Mouse (Mus musculus) kidney, embryonic 16.5 days (tissue): ENCODE data around the gene Olfr70. TPM values are rescaled to one million over a fixed set of nuclear protein-coding genes. Genes with fewer than 3 reads are reported as not detected.

ENCODE experiments used
- ATAC-seq: fragments of 200-750 bp; cut with Nextera tagmentation; 2 replicates; pipeline ENCODE4 v1.8.0; 2017; ENCODE audit warnings: moderate TSS enrichment; ENCODE audit not compliant: low FRiP score, low TSS enrichment
- H3K27ac ChIP-seq: fragments of 300-500 bp; sonication (generic); 2 replicates; pipeline ENCODE4 v1.5.1; 2014; ENCODE audit warnings: low read length
- H3K27me3 ChIP-seq: fragments of 300-500 bp; sonication (generic); 2 replicates; pipeline ENCODE4 v1.6.1; 2014; ENCODE audit warnings: low read length, control low read depth, mixed read lengths; ENCODE audit not compliant: insufficient read depth
- H3K36me3 ChIP-seq: fragments of 300-500 bp; sonication (generic); 2 replicates; pipeline ENCODE4 v1.6.1; 2014; ENCODE audit warnings: low read length, control low read depth, mixed read lengths; ENCODE audit not compliant: insufficient read depth
- H3K4me1 ChIP-seq: fragments of 300-500 bp; sonication (generic); 2 replicates; pipeline ENCODE4 v1.6.1; 2014; ENCODE audit warnings: low read length, control low read depth, mixed read lengths; ENCODE audit not compliant: insufficient read depth
- H3K4me2 ChIP-seq: fragments of 300-500 bp; sonication (generic); replicated peaks from 2 replicates; pipeline ENCODE4 v1.6.1; 2014; ENCODE audit warnings: low read depth, low read length
- H3K4me3 ChIP-seq: fragments of 300-500 bp; sonication (generic); 2 replicates; pipeline ENCODE4 v1.5.1; 2014; ENCODE audit warnings: mild to moderate bottlenecking, low read length
- H3K9ac ChIP-seq: fragments of 300-500 bp; sonication (generic); replicated peaks from 2 replicates; pipeline ENCODE4 v1.6.1; 2014; ENCODE audit warnings: low read length
- H3K9me3 ChIP-seq: fragments of 300-500 bp; sonication (generic); 2 replicates; pipeline ENCODE4 v1.6.1; 2016; ENCODE audit warnings: low read length, control low read depth
- WGBS: fragments of 180-500 bp; shearing (Covaris S2); extraction: QIAGEN DNeasy Blood & Tissue Kit; methylation state at CpG from one replicate; pipeline ENCODE4 v1.1.7; 2014; 5-methylcytosine and 5-hydroxymethylcytosine counted together
- polyA plus RNA-seq: library from polyadenylated mRNA; unstranded; fragments of >200 nt; fragmentation: Nextera tagmentation; extraction: Ambion mirVana; gene quantifications from 2 replicates; pipeline ENCODE4 v1.2.1, GENCODE M21; 2015

Gene Olfr70
- polyA plus RNA-seq, 1 experiment from 2014 or later: not detected

DNA sequence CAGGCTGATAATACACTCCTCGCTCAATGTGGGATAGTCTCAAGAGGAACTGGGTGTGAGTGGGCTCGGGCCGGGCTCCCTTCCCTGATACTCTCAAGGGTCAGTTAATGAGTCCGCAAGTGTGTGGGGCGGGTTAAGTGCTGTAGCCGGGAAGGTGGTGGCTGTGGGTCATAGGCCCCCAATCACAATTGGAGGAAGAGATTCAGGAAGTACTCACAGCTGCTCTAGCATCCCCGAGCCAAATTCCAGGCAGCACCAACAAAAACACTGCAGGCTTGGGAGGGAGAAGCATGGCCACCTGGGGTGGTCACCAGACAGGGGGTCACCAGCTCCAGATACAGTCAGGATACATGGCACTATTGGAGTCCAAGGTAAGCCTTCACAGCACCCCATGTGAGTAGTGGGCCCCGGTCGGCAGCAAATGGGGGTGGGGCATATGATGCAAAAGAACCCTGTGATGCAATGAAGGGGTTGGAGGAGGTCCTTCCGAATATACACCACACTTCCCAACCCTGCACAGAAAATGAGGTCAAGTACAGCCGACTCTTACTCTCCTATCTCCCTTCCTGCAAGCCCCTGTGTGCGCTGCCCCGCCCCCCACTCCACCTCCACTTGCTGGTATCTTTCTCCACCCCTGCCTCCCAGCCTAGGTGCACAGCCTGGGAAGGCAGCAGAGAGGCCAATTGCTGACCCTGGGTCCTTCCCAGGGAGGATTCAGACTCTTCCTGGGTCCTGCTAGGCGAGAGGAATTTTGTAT lies 29.4 kb upstream of the Olfr70 start, which contains the start of gene Spaar:
TSS of gene Spaar (plus strand) at position 241 of the 757 bp plus-strand sequence.
- Histone ChIP-seq H3K27me3 (no peaks in the 10 kb centered on the region), H3K9me3 (no peaks in the 10 kb centered on the region), H3K4me1 (peaks cover 31% of the 10 kb centered on the region), H3K27ac (peak within 1 kb of the TSS; percentile 84), H3K36me3 (no peaks in the 10 kb centered on the region), H3K9ac (peak within 1 kb of the TSS; percentile 7; the same call in 1 of the 2 replicates), H3K4me2 (no peak within 1 kb of the TSS), H3K4me3 (no peak within 1 kb of the TSS)
- 52% methylated on average over 14 of the region's 14 CpGs for WGBS
- ATAC-seq: no peak

DNA sequence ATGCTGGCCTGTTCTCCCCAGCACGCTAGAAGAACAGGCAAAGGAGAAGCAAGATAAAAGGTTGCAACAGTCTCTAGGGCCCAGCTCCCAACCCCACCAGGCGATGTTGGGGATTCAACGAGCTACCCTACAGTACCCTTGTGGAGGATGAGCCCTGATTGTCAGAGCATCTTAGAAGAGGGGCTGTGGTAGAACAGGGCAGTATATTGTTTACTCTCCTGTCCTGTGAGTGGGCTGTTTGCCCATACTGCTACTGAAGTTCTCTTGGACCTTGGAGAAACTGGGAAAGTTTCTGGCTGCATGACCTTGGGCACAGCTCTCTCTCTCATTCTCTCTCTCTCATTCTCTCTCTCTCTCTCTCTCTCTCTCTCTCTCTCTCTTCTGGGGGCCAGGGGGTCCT lies 28.5 kb upstream of the Olfr70 start:
- ATAC-seq: no peak
- Histone ChIP-seq H3K27ac (peak overlapping the region; percentile 84), H3K4me2 (no peak overlapping the region), H3K9ac (peak overlapping the region; percentile 7; the same call in 1 of the 2 replicates), H3K9me3 (no peaks in the 10 kb centered on the region), H3K36me3 (no peaks in the 10 kb centered on the region), H3K4me1 (peaks cover 31% of the 10 kb centered on the region), H3K27me3 (no peaks in the 10 kb centered on the region), H3K4me3 (no peak overlapping the region)
- 50% methylated on average over 3 of the region's 3 CpGs for WGBS

DNA sequence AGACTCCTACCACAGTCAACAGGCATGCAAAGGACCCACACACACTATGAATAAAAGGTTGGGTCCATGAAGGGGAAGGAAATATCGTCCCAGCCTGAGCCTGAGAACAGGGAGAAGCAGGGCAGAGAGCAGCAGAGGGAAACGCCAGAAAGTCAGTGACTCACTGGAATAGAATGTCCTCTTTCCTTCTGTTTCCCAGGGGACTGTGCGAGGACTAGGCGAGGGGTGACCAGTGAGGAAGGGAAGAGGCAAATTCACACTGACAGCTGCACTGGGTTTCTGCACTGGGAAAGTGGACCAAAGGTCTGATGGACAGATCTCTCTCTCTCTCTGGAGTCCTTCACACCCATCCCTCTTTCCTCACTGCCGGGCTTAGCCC lies 28.0 kb upstream of the Olfr70 start:
- Histone ChIP-seq H3K4me2 (no peak overlapping the region), H3K9ac (no peak overlapping the region; the same call in 1 of the 2 replicates), H3K4me3 (no peak overlapping the region), H3K9me3 (no peaks in the 10 kb centered on the region), H3K4me1 (peaks cover 31% of the 10 kb centered on the region), H3K36me3 (no peaks in the 10 kb centered on the region), H3K27ac (peak overlapping the region; percentile 84), H3K27me3 (no peaks in the 10 kb centered on the region)
- WGBS: 33% methylated on average over 5 of the region's 5 CpGs
- peak; percentile 57 for ATAC-seq

DNA sequence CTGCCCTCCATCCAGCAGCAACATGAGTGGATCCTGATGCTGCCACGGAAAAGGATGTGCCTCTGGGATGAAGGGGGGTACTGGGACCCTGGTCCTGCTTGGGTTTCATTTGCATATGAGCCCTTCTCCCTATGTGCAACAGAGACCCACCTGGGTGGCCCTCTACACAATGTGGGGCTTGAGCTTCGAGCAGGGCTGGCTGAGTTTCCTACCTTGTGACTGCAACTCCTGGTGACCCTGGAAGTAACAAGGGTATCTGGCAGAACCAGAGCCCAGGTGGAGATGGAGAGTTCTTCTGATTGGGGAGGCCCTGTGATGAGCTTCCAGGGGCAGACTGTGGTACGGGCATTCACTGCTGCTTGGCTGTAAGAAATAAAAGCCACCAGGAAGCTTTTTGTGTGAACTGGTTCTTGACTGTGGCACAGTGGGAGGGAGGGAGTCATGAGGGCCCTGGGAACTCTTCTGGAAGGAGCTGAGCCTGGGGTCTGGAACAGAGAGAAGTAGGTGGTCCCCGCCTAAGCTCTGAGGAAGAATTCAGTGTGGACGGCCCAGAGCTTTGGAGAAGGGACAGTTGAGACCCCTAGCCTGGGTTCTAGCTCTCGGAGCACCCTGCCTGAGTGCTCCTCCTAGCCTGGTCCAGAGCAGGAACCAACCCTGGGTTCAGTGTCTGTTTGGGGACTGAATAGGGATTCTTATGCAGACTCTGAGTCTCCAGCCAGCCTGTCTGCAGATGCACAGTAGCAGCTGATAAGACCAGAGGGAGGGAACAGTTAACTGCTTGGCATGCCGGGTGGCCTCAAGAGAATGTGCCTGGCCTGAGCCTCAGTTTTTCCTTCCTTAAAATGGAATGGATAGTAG lies 27.3 kb upstream of the Olfr70 start:
- 77% methylated on average over 7 of the region's 7 CpGs for WGBS
- Histone ChIP-seq H3K4me1 (peaks cover 31% of the 10 kb centered on the region), H3K9ac (no peak overlapping the region; the same call in 1 of the 2 replicates), H3K27ac (peak overlapping the region; percentile 84), H3K4me2 (no peak overlapping the region), H3K27me3 (no peaks in the 10 kb centered on the region), H3K36me3 (no peaks in the 10 kb centered on the region), H3K9me3 (no peaks in the 10 kb centered on the region), H3K4me3 (no peak overlapping the region)
- no peak for ATAC-seq

DNA sequence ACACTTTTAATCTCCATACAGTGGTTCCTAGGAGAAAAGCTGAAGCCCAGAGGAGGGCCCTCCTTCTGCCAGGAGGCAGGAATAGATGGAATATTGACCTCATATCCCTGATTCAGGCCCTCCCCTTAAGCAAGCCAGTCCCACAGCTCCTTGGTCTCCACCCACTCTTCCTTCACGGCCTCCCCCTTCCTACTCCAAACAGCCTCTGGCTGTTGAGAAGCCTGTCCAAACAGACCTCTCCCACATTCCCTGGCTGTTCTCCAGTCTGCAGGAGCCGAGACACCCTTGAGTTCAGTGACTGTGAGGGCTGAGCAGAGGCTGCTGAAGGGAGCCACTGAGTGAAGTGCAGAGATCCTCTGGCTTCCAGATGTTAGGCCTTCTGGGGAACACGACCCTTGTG lies 26.4 kb upstream of the Olfr70 start, which contains the start of gene Hrct1:
TSS of gene Hrct1 (plus strand) at position 194 of the 400 bp plus-strand sequence.
- WGBS: 30% methylated on average over 3 of the region's 3 CpGs
- Histone ChIP-seq H3K36me3 (no peaks in the 10 kb centered on the region), H3K9me3 (no peaks in the 10 kb centered on the region), H3K27me3 (no peaks in the 10 kb centered on the region), H3K4me3 (no peak within 1 kb of the TSS), H3K9ac (no peak within 1 kb of the TSS; the same call in 1 of the 2 replicates), H3K4me1 (peaks cover 31% of the 10 kb centered on the region), H3K4me2 (no peak within 1 kb of the TSS), H3K27ac (peak within 1 kb of the TSS; percentile 84)
- peak; percentile 78 for ATAC-seq

DNA sequence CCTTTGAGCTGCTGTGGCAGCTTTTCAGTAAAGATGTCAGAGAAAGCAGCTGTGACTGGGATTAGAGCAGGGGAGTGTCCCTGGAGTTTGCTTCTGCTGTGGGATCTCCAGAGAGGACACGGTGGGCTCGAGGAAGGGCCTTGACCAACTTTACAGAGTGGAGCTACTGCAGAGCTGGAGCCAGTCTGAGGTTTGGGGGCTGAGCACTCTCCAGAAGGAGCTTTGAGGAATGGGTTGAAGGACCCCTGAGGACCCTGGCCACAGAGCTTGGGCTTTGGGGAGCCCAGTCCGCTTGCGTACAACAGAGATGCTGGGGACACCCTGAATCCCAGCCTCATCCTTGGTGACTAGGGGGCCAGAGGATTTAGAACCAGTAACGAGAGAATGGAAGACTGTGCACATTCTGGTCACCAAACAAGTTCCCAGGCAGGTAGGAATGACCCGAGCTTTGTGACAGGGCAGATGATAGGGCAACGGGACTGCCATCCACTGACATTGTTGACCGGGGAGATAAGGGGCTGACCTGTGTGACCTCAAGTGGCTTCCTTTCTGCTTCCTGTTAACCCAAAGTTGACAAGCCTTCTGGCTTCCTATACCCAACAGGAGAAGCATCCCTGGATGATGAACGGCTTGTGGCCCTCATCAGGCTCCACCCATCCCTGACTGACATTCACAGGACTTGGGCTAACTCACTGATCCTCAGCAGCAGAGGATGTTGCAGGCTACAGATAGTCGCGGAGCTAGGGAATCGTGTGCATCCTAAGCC lies 25.8 kb upstream of the Olfr70 start:
- Histone ChIP-seq H3K9ac (no peak overlapping the region), H3K27me3 (no peaks in the 10 kb centered on the region), H3K27ac (no peak overlapping the region), H3K4me2 (no peak overlapping the region), H3K4me1 (peaks cover 31% of the 10 kb centered on the region), H3K4me3 (no peak overlapping the region), H3K36me3 (no peaks in the 10 kb centered on the region), H3K9me3 (no peaks in the 10 kb centered on the region)
- ATAC-seq: peak; percentile 16; the same call in 1 of the 2 replicates
- WGBS: 67% methylated on average over 12 of the region's 12 CpGs

DNA sequence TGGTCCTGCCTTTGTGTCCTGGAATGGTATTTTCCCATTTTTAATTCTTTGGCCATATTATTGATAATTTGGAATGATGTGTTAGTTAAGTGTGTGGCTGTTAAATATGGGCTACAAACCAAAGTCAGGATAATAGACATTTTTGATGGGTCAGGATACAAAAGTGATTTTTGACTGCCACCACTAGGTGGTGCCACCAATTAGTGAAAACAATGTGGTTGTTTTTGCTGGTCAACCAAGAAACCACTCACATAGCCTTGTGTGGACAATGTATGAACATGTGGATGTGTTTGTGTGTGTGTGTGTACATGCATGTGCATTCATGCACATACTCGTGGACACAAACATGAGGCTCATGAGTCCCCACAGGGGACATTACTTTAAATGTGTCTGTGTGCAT lies 24.2 kb upstream of the Olfr70 start:
- Histone ChIP-seq H3K4me1 (peaks cover 22% of the 10 kb centered on the region), H3K36me3 (no peaks in the 10 kb centered on the region), H3K9ac (no peak overlapping the region), H3K27me3 (no peaks in the 10 kb centered on the region), H3K4me3 (no peak overlapping the region), H3K9me3 (no peaks in the 10 kb centered on the region), H3K27ac (no peak overlapping the region), H3K4me2 (no peak overlapping the region)
- no peak for ATAC-seq
- WGBS: 35% methylated on average over 1 of the region's 1 CpGs

DNA sequence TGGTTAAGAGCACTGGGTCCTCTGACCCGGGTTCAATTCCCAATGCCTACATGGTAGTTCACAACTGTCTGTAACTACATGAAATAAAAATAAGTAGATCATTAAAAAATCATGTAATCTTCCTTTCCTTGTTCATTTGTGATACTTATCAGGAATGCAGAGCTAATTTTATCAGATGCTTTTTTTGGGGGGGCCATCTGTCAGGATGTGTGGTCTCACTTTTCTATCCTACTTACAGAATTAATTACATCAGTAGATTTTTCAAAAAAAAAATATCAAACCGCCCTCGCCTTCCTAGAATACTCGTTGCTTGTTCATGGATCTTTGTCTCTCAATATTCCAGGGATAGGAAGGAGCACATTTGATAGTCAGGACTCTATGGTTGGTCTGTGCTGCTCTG lies 21.6 kb upstream of the Olfr70 start:
- Histone ChIP-seq H3K4me3 (no peak overlapping the region), H3K27ac (no peak overlapping the region), H3K4me2 (no peak overlapping the region), H3K36me3 (no peaks in the 10 kb centered on the region), H3K9ac (no peak overlapping the region), H3K27me3 (no peaks in the 10 kb centered on the region), H3K9me3 (no peaks in the 10 kb centered on the region), H3K4me1 (no peaks in the 10 kb centered on the region; the same call in 1 of the 2 replicates)
- no peak for ATAC-seq
- WGBS: 82% methylated on average over 4 of the region's 4 CpGs

DNA sequence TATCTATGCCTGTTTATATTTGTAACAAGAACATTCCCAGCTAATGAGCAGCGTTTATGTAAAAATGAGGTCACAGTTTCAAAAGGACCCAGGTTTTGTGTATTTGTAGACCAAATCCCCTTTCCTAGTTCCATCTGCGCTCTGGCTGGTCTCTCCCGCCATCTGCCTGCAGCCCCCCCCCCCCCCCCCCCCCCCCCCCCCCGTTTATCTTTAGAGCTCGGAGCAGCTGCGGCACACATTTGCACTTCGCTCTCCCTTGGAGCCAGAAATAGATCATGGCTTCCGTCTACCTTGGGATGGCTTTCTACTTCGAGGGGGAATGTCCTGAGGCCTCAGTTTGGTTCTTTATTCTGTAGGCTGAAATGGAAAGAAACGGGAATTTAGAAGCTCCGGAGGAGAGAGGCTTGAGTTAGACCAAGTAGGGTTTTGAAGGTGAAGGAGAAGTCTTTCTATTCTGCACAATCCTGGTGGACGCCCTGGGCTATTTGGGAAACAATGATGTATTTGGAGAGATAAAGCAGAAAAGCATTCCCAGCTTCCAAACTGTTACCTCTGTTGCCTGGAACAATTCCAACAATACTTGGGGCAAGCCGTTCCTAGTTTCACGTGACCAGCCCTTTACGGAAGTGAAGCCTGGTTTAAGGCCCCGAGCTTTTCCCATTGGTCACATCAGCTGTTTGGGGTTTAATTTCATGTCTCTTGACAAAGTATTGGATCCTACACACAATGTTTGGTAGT lies 20.1 kb upstream of the Olfr70 start:
- no peaks in the 10 kb centered on the region for H3K27me3 ChIP-seq
- no peak overlapping the region for H3K9ac ChIP-seq
- H3K4me2 ChIP-seq: no peak overlapping the region
- no peaks in the 10 kb centered on the region for H3K36me3 ChIP-seq
- no peak overlapping the region for H3K4me3 ChIP-seq
- H3K4me1 ChIP-seq: no peaks in the 10 kb centered on the region
- H3K9me3 ChIP-seq: no peaks in the 10 kb centered on the region
- H3K27ac ChIP-seq: no peak overlapping the region
- WGBS: 70% methylated on average over 14 of the region's 16 CpGs
- ATAC-seq: no peak
